Mouse (Mus musculus): ENCODE measurements at regions not wholly inside any gene's neighbourhood (a gene's known extent, or its start where the extent isn't known, plus 50 kb on each side); places are given as distances from the start of the nearest gene placed in this dataset.

- Histone ChIP-seq H3K27me3 (ENCODE audit: control insufficient read depth, insufficient read depth, low read length) (no peaks in the 10 kb centered on the region), H3K4me1 (ENCODE audit: control insufficient read depth, insufficient read depth, low read length) (peaks cover 14% of the 10 kb centered on the region), H3K9ac (ENCODE audit: low read length) (no peak overlapping the region), H3K36me3 (ENCODE audit: control insufficient read depth, insufficient read depth) (no peaks in the 10 kb centered on the region), H3K9me3 (replicated peaks; ENCODE audit: control insufficient read depth, low read length) (no peaks in the 10 kb centered on the region), H3K27ac (ENCODE audit: low read length) (no peak overlapping the region), H3K4me3 (ENCODE audit: low read length) (no peak overlapping the region), H3K4me2 (ENCODE audit: low read depth, low read length) (no peak overlapping the region)
- WGBS: 75% methylated on average over 4 of the region's 4 CpGs
- ATAC-seq (replicated peaks; ENCODE audit: extremely low read depth, insufficient read depth, low FRiP score): no peak
Observed at GRCm38 (mm10) chr10:95075897-95076296, 131.3 kb upstream of the Plxnc1 start.

- no peak overlapping the region for H3K4me3 ChIP-seq (ENCODE audit: low read length)
- no peak overlapping the region for H3K4me2 ChIP-seq (ENCODE audit: low read depth, low read length)
- no peak overlapping the region for H3K9ac ChIP-seq (ENCODE audit: low read length)
- no peak for ATAC-seq (replicated peaks; ENCODE audit: extremely low read depth, insufficient read depth, low FRiP score)
- no peaks in the 10 kb centered on the region for H3K36me3 ChIP-seq (ENCODE audit: control insufficient read depth, insufficient read depth)
- H3K9me3 ChIP-seq (replicated peaks; ENCODE audit: control insufficient read depth, low read length): no peaks in the 10 kb centered on the region
- 33% methylated on average over 5 of the region's 5 CpGs for WGBS
- peaks cover 14% of the 10 kb centered on the region for H3K4me1 ChIP-seq (ENCODE audit: control insufficient read depth, insufficient read depth, low read length)
- H3K27me3 ChIP-seq (ENCODE audit: control insufficient read depth, insufficient read depth, low read length): no peaks in the 10 kb centered on the region
- H3K27ac ChIP-seq (ENCODE audit: low read length): no peak overlapping the region
Observed at GRCm38 (mm10) chr10:95074959-95075590, 130.4 kb upstream of the Plxnc1 start.

- no peak for ATAC-seq (replicated peaks; ENCODE audit: extremely low read depth, insufficient read depth, low FRiP score)
Observed at GRCm38 (mm10) chr10:95074381-95074780, 129.7 kb upstream of the Plxnc1 start.

GRCm38 (mm10) chr10:95067971-95068370, 123.3 kb upstream of the Plxnc1 start:
- 82% methylated on average over 10 of the region's 10 CpGs for WGBS
- no peak for ATAC-seq (replicated peaks; ENCODE audit: extremely low read depth, insufficient read depth, low FRiP score)

More at GRCm38 (mm10) chr10:95074381-95074780, 129.7 kb upstream of the Plxnc1 start:
- no peak overlapping the region for H3K4me2 ChIP-seq (ENCODE audit: low read depth, low read length)
- H3K27me3 ChIP-seq (ENCODE audit: control insufficient read depth, insufficient read depth, low read length): no peaks in the 10 kb centered on the region
- H3K9ac ChIP-seq (ENCODE audit: low read length): no peak overlapping the region
- WGBS: 72% methylated on average over 2 of the region's 2 CpGs
- no peak overlapping the region for H3K27ac ChIP-seq (ENCODE audit: low read length)
- peaks cover 14% of the 10 kb centered on the region for H3K4me1 ChIP-seq (ENCODE audit: control insufficient read depth, insufficient read depth, low read length)
- H3K36me3 ChIP-seq (ENCODE audit: control insufficient read depth, insufficient read depth): no peaks in the 10 kb centered on the region
- H3K4me3 ChIP-seq (ENCODE audit: low read length): no peak overlapping the region
- H3K9me3 ChIP-seq (replicated peaks; ENCODE audit: control insufficient read depth, low read length): no peaks in the 10 kb centered on the region

GRCm38 (mm10) chr10:95066774-95067173, 122.1 kb upstream of the Plxnc1 start:
- no peaks in the 10 kb centered on the region for H3K4me1 ChIP-seq (ENCODE audit: control insufficient read depth, insufficient read depth, low read length)
- no peak for ATAC-seq (replicated peaks; ENCODE audit: extremely low read depth, insufficient read depth, low FRiP score)
- no peak overlapping the region for H3K9ac ChIP-seq (ENCODE audit: low read length)
- H3K9me3 ChIP-seq (replicated peaks; ENCODE audit: control insufficient read depth, low read length): no peaks in the 10 kb centered on the region
- no peak overlapping the region for H3K4me2 ChIP-seq (ENCODE audit: low read depth, low read length)
- H3K4me3 ChIP-seq (ENCODE audit: low read length): no peak overlapping the region
- H3K27me3 ChIP-seq (ENCODE audit: control insufficient read depth, insufficient read depth, low read length): no peaks in the 10 kb centered on the region
- 54% methylated on average over 6 of the region's 6 CpGs for WGBS
- H3K36me3 ChIP-seq (ENCODE audit: control insufficient read depth, insufficient read depth): no peaks in the 10 kb centered on the region
- no peak overlapping the region for H3K27ac ChIP-seq (ENCODE audit: low read length)

More at GRCm38 (mm10) chr10:95067971-95068370, 123.3 kb upstream of the Plxnc1 start:
- Histone ChIP-seq H3K36me3 (ENCODE audit: control insufficient read depth, insufficient read depth) (no peaks in the 10 kb centered on the region), H3K9ac (ENCODE audit: low read length) (no peak overlapping the region), H3K4me3 (ENCODE audit: low read length) (no peak overlapping the region), H3K9me3 (replicated peaks; ENCODE audit: control insufficient read depth, low read length) (no peaks in the 10 kb centered on the region), H3K27me3 (ENCODE audit: control insufficient read depth, insufficient read depth, low read length) (no peaks in the 10 kb centered on the region), H3K4me1 (ENCODE audit: control insufficient read depth, insufficient read depth, low read length) (no peaks in the 10 kb centered on the region), H3K4me2 (ENCODE audit: low read depth, low read length) (no peak overlapping the region), H3K27ac (ENCODE audit: low read length) (no peak overlapping the region)

GRCm38 (mm10) chr10:95059486-95060091, 115.0 kb upstream of the Plxnc1 start:
- Histone ChIP-seq H3K4me3 (ENCODE audit: low read length) (no peak overlapping the region), H3K4me2 (ENCODE audit: low read depth, low read length) (no peak overlapping the region), H3K27me3 (ENCODE audit: control insufficient read depth, insufficient read depth, low read length) (no peaks in the 10 kb centered on the region), H3K9me3 (replicated peaks; ENCODE audit: control insufficient read depth, low read length) (no peaks in the 10 kb centered on the region), H3K27ac (ENCODE audit: low read length) (no peak overlapping the region), H3K4me1 (ENCODE audit: control insufficient read depth, insufficient read depth, low read length) (no peaks in the 10 kb centered on the region), H3K36me3 (ENCODE audit: control insufficient read depth, insufficient read depth) (no peaks in the 10 kb centered on the region), H3K9ac (ENCODE audit: low read length) (no peak overlapping the region)
- no peak for ATAC-seq (replicated peaks; ENCODE audit: extremely low read depth, insufficient read depth, low FRiP score)
- 64% methylated on average over 7 of the region's 7 CpGs for WGBS

- no peak overlapping the region for H3K4me2 ChIP-seq (ENCODE audit: low read depth, low read length)
- H3K27me3 ChIP-seq (ENCODE audit: control insufficient read depth, insufficient read depth, low read length): no peaks in the 10 kb centered on the region
- H3K27ac ChIP-seq (ENCODE audit: low read length): no peak overlapping the region
- H3K4me3 ChIP-seq (ENCODE audit: low read length): no peak overlapping the region
- 77% methylated on average over 9 of the region's 9 CpGs for WGBS
- H3K4me1 ChIP-seq (ENCODE audit: control insufficient read depth, insufficient read depth, low read length): no peaks in the 10 kb centered on the region
- no peaks in the 10 kb centered on the region for H3K9me3 ChIP-seq (replicated peaks; ENCODE audit: control insufficient read depth, low read length)
- H3K9ac ChIP-seq (ENCODE audit: low read length): no peak overlapping the region
- H3K36me3 ChIP-seq (ENCODE audit: control insufficient read depth, insufficient read depth): no peaks in the 10 kb centered on the region
- no peak for ATAC-seq (replicated peaks; ENCODE audit: extremely low read depth, insufficient read depth, low FRiP score)
Observed at GRCm38 (mm10) chr10:95059078-95059477, 114.4 kb upstream of the Plxnc1 start.

- Histone ChIP-seq H3K27me3 (ENCODE audit: control insufficient read depth, insufficient read depth, low read length) (no peaks in the 10 kb centered on the region), H3K4me3 (ENCODE audit: low read length) (no peak overlapping the region), H3K4me1 (ENCODE audit: control insufficient read depth, insufficient read depth, low read length) (no peaks in the 10 kb centered on the region), H3K9ac (ENCODE audit: low read length) (no peak overlapping the region), H3K27ac (ENCODE audit: low read length) (no peak overlapping the region), H3K36me3 (ENCODE audit: control insufficient read depth, insufficient read depth) (no peaks in the 10 kb centered on the region), H3K4me2 (ENCODE audit: low read depth, low read length) (no peak overlapping the region), H3K9me3 (replicated peaks; ENCODE audit: control insufficient read depth, low read length) (no peaks in the 10 kb centered on the region)
- no peak for ATAC-seq (replicated peaks; ENCODE audit: extremely low read depth, insufficient read depth, low FRiP score)
- WGBS: 60% methylated on average over 9 of the region's 9 CpGs
Observed at GRCm38 (mm10) chr10:95057051-95057714, 112.5 kb upstream of the Plxnc1 start.

- Histone ChIP-seq H3K4me2 (ENCODE audit: low read depth, low read length) (no peak overlapping the region), H3K27ac (ENCODE audit: low read length) (no peak overlapping the region), H3K9ac (ENCODE audit: low read length) (no peak overlapping the region), H3K9me3 (replicated peaks; ENCODE audit: control insufficient read depth, low read length) (no peaks in the 10 kb centered on the region), H3K27me3 (ENCODE audit: control insufficient read depth, insufficient read depth, low read length) (no peaks in the 10 kb centered on the region), H3K4me1 (ENCODE audit: control insufficient read depth, insufficient read depth, low read length) (no peaks in the 10 kb centered on the region), H3K36me3 (ENCODE audit: control insufficient read depth, insufficient read depth) (no peaks in the 10 kb centered on the region), H3K4me3 (ENCODE audit: low read length) (no peak overlapping the region)
- ATAC-seq (replicated peaks; ENCODE audit: extremely low read depth, insufficient read depth, low FRiP score): no peak
- 82% methylated on average over 4 of the region's 4 CpGs for WGBS
Observed at GRCm38 (mm10) chr10:95056541-95056940, 111.9 kb upstream of the Plxnc1 start.

Measured in heart, embryonic 16.5 days (tissue).